Mouse (Mus musculus) gastrocnemius, postnatal 10 days (tissue): Measurements from ENCODE around the gene Olfr1362. TPM values are rescaled to one million over a fixed set of nuclear protein-coding genes. Genes with fewer than 3 reads are reported as not detected.

ENCODE experiments used
- DNase-seq: peaks from one replicate; pipeline ENCODE4 v3.0.0; 2021; ENCODE audit warnings: mixed read lengths
- long read RNA-seq, 2 experiments: library from polyadenylated mRNA; stranded (forward); transcript quantifications; one replicate each; pipeline ENCODE4 v2.0.0; 2021
- total RNA-seq, 2 experiments: library from RNA; stranded (reverse); gene quantifications; 2 replicates each; pipeline ENCODE4 v1.2.3; 2021

Gene Olfr1362
- not detected for total RNA-seq
- long read RNA-seq, experiment 1 = 0 reads
- long read RNA-seq, experiment 2 = 0 reads

GRCm38 (mm10) chr13:21613922-21614321, at the start of gene Olfr1362:
Gene Olfr1362 (minus strand): TSS chr13:21614022.
- no peak for DNase-seq

GRCm38 (mm10) chr13:21663286-21663685, 49.5 kb upstream of the Olfr1362 start, which contains the start of gene Olfr1361:
Gene Olfr1361 (minus strand): TSS chr13:21663386.
- no peak for DNase-seq

- no peak for DNase-seq
Observed at GRCm38 (mm10) chr13:21642418-21642817, 28.6 kb upstream of the Olfr1362 start, which contains the start of gene Olfr11. Gene Olfr11 (minus strand): TSS chr13:21642518.

GRCm38 (mm10) chr13:21591618-21592017, 22.2 kb downstream of the Olfr1362 start:
- DNase-seq = no peak

- no peak for DNase-seq
Observed at GRCm38 (mm10) chr13:21581659-21582058, 32.2 kb downstream of the Olfr1362 start, which contains the start of gene Olfr1364. Gene Olfr1364 (minus strand): TSS chr13:21581759.

Other genes with a start within 250 kb of the Olfr1362 start
- 10 to 100 TPM; 16.6 to 22.1 TPM for gene Zkscan3, start 211.3 kb downstream of the Olfr1362 start, total RNA-seq
- gene Pgbd1, start 173.0 kb downstream of the Olfr1362 start, total RNA-seq = under 1 TPM; 0.16 to 0.50 TPM
- 10 to 100 TPM; 10.9 to 15.4 TPM for gene Zscan26, start 160.3 kb downstream of the Olfr1362 start, total RNA-seq
- under 1 TPM; 0.38 to 0.52 TPM for gene Nkapl, start 145.5 kb downstream of the Olfr1362 start, total RNA-seq
- gene Zkscan4, start 135.1 kb downstream of the Olfr1362 start, total RNA-seq = 1 to 10 TPM; 1.2 to 1.6 TPM
- gene Gm10065, start 134.6 kb downstream of the Olfr1362 start, total RNA-seq = not detected
- gene AK157302, start 118.8 kb downstream of the Olfr1362 start, total RNA-seq = 10 to 100 TPM; 11.5 to 12.4 TPM
- 100 to 1,000 TPM; 118 to 122 TPM for gene Gm11273, start 112.6 kb downstream of the Olfr1362 start, total RNA-seq
- 10 to 100 TPM in 1 of 2 experiments, 1 to 10 TPM in 1; 8.0 to 11.4 TPM for gene Zkscan8, start 82.9 kb downstream of the Olfr1362 start, total RNA-seq
- not detected for gene Olfr1366, start 71.2 kb downstream of the Olfr1362 start, total RNA-seq
- gene Olfr1535, start 54.1 kb downstream of the Olfr1362 start, total RNA-seq = not detected
- gene Olfr1364, start 32.3 kb downstream of the Olfr1362 start, total RNA-seq = not detected
- not detected for gene Olfr11, start 28.5 kb upstream of the Olfr1362 start, total RNA-seq
- gene Olfr1361, start 49.4 kb upstream of the Olfr1362 start, total RNA-seq = not detected
- gene Olfr1360, start 63.4 kb upstream of the Olfr1362 start, total RNA-seq = not detected
- not detected for gene Olfr1359, start 84.1 kb upstream of the Olfr1362 start, total RNA-seq
- gene Hist1h2bl, start 102.1 kb upstream of the Olfr1362 start, total RNA-seq = 100 to 1,000 TPM; 184 to 186 TPM
- gene Hist1h2ai, start 102.4 kb upstream of the Olfr1362 start, total RNA-seq = 100 to 1,000 TPM; 125 TPM
- gene Hist1h3h, start 103.6 kb upstream of the Olfr1362 start, total RNA-seq = 100 to 1,000 TPM; 240 to 265 TPM
- gene Hist1h2bm, start 108.0 kb upstream of the Olfr1362 start, total RNA-seq = 10 to 100 TPM; 50.7 to 68.7 TPM
- gene Hist1h4j, start 121.0 kb upstream of the Olfr1362 start, total RNA-seq = 10 to 100 TPM; 32.2 to 32.7 TPM
- gene Hist1h4k, start 136.5 kb upstream of the Olfr1362 start, total RNA-seq = 100 to 1,000 TPM; 439 to 508 TPM
- gene Hist1h2ak, start 139.8 kb upstream of the Olfr1362 start, total RNA-seq = 10 to 100 TPM; 71.7 to 78.9 TPM
- 100 to 1,000 TPM in 1 of 2 experiments, 10 to 100 TPM in 1; 94.7 to 110 TPM for gene Hist1h2bn, start 140.1 kb upstream of the Olfr1362 start, total RNA-seq
- gene Hist1h1b, start 166.6 kb upstream of the Olfr1362 start, total RNA-seq = 100 to 1,000 TPM; 122 to 129 TPM
- gene Hist1h3i, start 169.3 kb upstream of the Olfr1362 start, total RNA-seq = 100 to 1,000 TPM; 199 to 235 TPM
- 10 to 100 TPM; 37.8 to 38.8 TPM for gene Hist1h2an, start 173.2 kb upstream of the Olfr1362 start, total RNA-seq
- gene Hist1h2bp, start 173.4 kb upstream of the Olfr1362 start, total RNA-seq = 10 to 100 TPM; 78.8 to 79.4 TPM
- gene Hist1h2bq, start 196.2 kb upstream of the Olfr1362 start, total RNA-seq = 100 to 1,000 TPM; 140 to 150 TPM
- 100 to 1,000 TPM; 240 to 250 TPM for gene Hist1h2ao, start 196.4 kb upstream of the Olfr1362 start, total RNA-seq
- 100 to 1,000 TPM; 345 to 353 TPM for gene Hist1h4m, start 197.7 kb upstream of the Olfr1362 start, total RNA-seq
- gene Hist1h4n, start 218.2 kb upstream of the Olfr1362 start, total RNA-seq = 10 to 100 TPM; 17.9 to 46.6 TPM
- gene Hist1h2ap, start 219.5 kb upstream of the Olfr1362 start, total RNA-seq = 100 to 1,000 TPM in 1 of 2 experiments, 10 to 100 TPM in 1; 86.5 to 153 TPM
- gene Hist1h2br, start 219.7 kb upstream of the Olfr1362 start, total RNA-seq = 100 to 1,000 TPM; 139 to 146 TPM